Mouse (Mus musculus) bone marrow macrophage, adult 2 months (primary cell): ENCODE measurements at regions not wholly inside any gene's neighbourhood (a gene's known extent, or its start where the extent isn't known, plus 50 kb on each side); places are given as distances from the start of the nearest gene placed in this dataset.
A peak's percentile ranks its signal among the peaks of the same experiment; 100 is the strongest.

ENCODE experiments used
- CTCF ChIP-seq: IDR thresholded peaks from 2 replicates; pipeline ENCODE4 v1.5.1; 2012; ENCODE audit warnings: low read depth, mild to moderate bottlenecking, low read length, moderate library complexity
- POLR2A ChIP-seq: IDR thresholded peaks from 2 replicates; pipeline ENCODE4 v1.6.1; 2012; ENCODE audit warnings: mild to moderate bottlenecking, low read depth, low read length, borderline replicate concordance

- TF ChIP-seq POLR2A: no peak
- peak; percentile 67 for TF ChIP-seq CTCF
Observed at GRCm38 (mm10) chr10:98494354-98494753, 419.9 kb upstream of the Atp2b1 start.
